Mouse (Mus musculus): Measurements from ENCODE around the gene Btg3.

Btg3 gene

DNA sequence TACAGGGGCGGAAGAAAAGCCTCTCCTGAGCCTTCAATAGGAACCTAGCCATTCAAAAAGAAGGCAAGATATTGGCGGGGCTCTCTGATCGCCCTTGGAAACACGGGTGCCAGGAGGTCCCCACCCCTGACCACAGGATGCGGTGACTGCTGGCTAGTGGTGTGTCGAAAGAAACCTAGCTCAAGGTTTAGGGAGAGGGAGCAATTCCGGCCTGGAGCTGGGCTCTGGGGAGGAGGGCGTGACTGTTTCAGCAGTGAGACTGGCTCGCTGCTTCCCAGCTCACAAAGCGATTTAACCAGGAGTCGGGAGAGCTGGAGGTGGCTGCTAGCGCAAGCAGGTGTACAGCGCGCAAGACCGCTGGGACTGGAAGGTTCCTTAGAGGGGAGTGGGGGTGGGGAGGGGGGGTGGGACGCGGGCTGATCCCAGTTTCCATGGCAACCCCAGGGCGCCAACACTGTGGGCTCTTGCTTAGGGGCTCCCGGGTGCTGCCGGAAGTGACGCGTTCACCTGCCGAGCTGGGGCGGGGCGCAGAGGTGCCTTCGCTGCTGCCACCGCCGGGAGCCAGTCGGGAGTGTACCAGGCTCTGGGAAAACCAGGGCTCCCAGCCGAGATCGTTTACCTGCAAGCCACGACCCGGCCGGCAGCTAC lies 75.7 kb downstream of the Btg3 start, which contains the start of gene Cxadr:
TSS of gene Cxadr (plus strand) at position 307 of the 648 bp plus-strand sequence.
- DNase-seq = peak; percentile 87 to 90

- peak in 1 of 2 experiments; percentile 32 for DNase-seq
Observed at GRCm38 (mm10) chr16:78296114-78296513, 80.9 kb downstream of the Btg3 start.

DNA sequence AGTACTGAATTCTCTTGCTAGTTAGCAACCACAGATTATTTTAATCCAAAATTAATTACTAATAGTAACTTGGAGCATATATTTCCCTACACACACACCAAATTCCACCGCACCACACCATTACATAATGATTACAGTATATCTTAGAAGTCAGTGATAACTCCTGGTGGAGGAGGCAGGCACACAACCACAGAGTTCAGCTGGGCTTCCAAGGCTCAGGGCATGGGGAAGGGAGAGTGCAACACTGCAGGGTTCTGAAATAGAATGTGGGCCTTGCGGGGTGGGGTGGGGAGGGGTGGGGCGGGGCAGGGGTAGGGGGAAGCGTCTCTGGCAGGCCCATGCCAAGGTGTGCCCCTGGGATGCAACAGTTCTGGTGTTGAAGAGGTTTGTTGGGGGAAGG lies 81.4 kb downstream of the Btg3 start:
- DNase-seq = no peak

DNA sequence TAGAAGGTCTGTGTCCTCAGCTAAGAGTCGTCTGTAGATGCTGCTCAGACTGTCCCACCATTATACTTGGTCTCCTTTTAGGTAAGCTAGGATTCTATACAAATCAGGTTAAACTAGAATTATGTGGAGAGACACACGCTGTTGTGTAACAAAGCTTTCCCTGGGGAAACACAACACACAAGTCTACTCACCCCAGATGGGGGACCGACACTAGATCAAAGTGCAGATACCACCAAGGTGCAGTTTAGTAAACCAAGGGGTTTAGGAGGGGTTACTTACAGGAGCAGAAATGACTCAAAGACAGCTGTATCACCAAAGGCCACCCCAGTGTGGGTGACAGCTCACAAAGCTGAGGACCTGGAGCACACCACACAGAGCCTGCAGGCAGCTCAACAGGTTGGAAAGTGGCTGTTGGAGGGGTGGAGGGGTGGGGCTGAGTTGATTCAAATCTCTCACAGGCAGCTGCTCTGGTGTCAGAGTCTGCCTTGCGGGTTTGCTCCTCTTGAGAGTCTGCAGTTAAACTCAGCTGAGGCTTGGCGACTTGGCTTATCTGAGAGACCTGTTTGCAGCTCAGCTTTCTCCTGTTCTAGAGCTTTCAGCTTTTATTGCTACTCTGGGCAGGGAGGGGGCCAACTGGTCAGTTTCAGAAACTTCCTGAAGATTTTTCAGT lies 82.3 kb downstream of the Btg3 start:
- DNase-seq = peak; percentile 15 to 52

DNA sequence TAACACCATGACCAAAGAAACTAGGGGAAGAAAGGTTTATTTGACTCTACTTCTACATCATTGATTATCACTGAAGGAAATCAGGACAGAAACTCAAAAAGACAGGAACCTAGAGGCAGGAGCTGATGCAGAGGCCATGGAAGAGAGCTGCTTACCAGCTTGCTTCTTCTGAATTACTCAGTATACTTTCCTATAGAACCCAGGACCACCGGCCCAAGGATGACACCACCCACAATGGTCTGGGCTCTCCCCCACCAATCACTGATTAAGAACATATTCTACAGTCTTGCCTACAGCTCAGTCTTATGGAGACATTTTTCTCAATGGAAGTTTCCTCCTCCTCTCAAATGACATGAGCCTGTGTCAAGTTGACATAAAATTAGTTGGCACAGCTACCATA lies 82.9 kb downstream of the Btg3 start:
- no peak for DNase-seq

DNA sequence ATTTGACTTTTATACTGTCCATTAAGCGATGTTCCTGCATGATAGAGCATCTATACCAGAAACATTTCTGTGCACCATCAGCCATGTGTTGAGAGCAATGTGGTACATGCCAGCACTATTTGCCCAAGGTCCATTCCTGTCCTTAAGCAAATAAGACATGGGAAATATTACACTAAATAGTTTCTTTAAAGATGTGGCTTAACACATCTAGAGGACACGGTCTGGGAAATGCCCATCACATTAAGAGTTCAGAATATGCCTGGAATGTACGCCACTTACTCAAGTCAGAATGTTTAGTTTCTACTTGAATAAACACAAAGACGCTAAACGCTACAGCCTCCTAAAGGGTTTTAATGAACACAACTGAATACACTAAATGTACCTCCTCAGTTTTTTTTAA lies 93.8 kb downstream of the Btg3 start:
- no peak for DNase-seq

Data from lung, adult 18-20 months (tissue).